Mouse (Mus musculus) hindbrain, embryonic 10.5 days (tissue): ENCODE data around the gene Serpina9. TPM values are rescaled to one million over a fixed set of nuclear protein-coding genes. Genes with fewer than 3 reads are reported as not detected.
"Not testable (repeated sequence)": the region's sequence is repeated elsewhere in the genome, so short reads cannot be mapped to it uniquely, and the experiment has no call there.

ENCODE experiments used
- DNase-seq: peaks from one replicate; pipeline ENCODE4 v3.0.0-alpha.2; 2017; ENCODE audit warnings: low spot score
- H3K27ac ChIP-seq: fragments of 300-500 bp; sonication (generic); 2 replicates; pipeline ENCODE4 v1.5.1; 2016; ENCODE audit warnings: mild to moderate bottlenecking, moderate library complexity
- H3K27me3 ChIP-seq: fragments of 300-500 bp; sonication (generic); 2 replicates; pipeline ENCODE4 v1.6.1; 2016; ENCODE audit warnings: mild to moderate bottlenecking; ENCODE audit not compliant: poor library complexity, insufficient read depth, severe bottlenecking
- H3K36me3 ChIP-seq: fragments of 300-500 bp; sonication (generic); 2 replicates; pipeline ENCODE4 v1.6.1; 2016; ENCODE audit warnings: mild to moderate bottlenecking, moderate library complexity
- H3K4me1 ChIP-seq: fragments of 300-500 bp; sonication (generic); replicated peaks from 2 replicates; pipeline ENCODE4 v1.6.1; 2016; ENCODE audit warnings: mild to moderate bottlenecking
- H3K4me3 ChIP-seq: fragments of 300-500 bp; sonication (generic); 2 replicates; pipeline ENCODE4 v1.5.1; 2016; ENCODE audit warnings: mild to moderate bottlenecking, moderate library complexity
- H3K9me3 ChIP-seq: fragments of 300-500 bp; sonication (generic); 2 replicates; pipeline ENCODE4 v1.6.1; 2016; ENCODE audit warnings: mild to moderate bottlenecking, moderate library complexity
- WGBS: fragments of 180-500 bp; shearing (Covaris S2); methylation state at CpG from one replicate; pipeline ENCODE4 v1.1.7; 2016; 5-methylcytosine and 5-hydroxymethylcytosine counted together
- polyA plus RNA-seq: library from polyadenylated mRNA; unstranded; fragments of >200 nt; fragmentation: Nextera tagmentation; extraction: Ambion mirVana; gene quantifications from 2 replicates; pipeline ENCODE4 v1.2.1, GENCODE M21; 2016

Gene Serpina9
- polyA plus RNA-seq, 1 experiment from 2014 or later, result not detected

GRCm38 (mm10) chr12:103956555-103956954 lies 57.0 kb downstream of the Serpina9 start:
- WGBS, result 91% methylated on average over 2 of the region's 2 CpGs
- DNase-seq, H3K4me1 ChIP-seq: not testable (repeated sequence)

GRCm38 (mm10) chr12:103952972-103953371 lies 60.6 kb downstream of the Serpina9 start:
- not testable (repeated sequence) for H3K4me1 ChIP-seq, H3K27me3 ChIP-seq, H3K27ac ChIP-seq, DNase-seq, H3K4me3 ChIP-seq, H3K36me3 ChIP-seq
- WGBS, result 70% methylated on average over 3 of the region's 3 CpGs
- H3K9me3 ChIP-seq, result peaks cover 17% of the 10 kb centered on the region

More at GRCm38 (mm10) chr12:103956555-103956954, 57.0 kb downstream of the Serpina9 start:
- H3K27ac ChIP-seq, H3K4me3 ChIP-seq, H3K36me3 ChIP-seq, H3K27me3 ChIP-seq: not testable (repeated sequence)
- peaks cover 13% of the 10 kb centered on the region; the same call in 1 of the 2 replicates for H3K9me3 ChIP-seq

- Histone ChIP-seq H3K4me3 (no peak overlapping the region), H3K9me3 (peaks cover 53% of the 10 kb centered on the region), H3K36me3 (no peaks in the 10 kb centered on the region), H3K4me1 (no peaks in the 10 kb centered on the region), H3K27ac (no peak overlapping the region), H3K27me3 (no peaks in the 10 kb centered on the region)
- DNase-seq, result no peak
- WGBS, result 87% methylated on average over 4 of the region's 4 CpGs
Observed at GRCm38 (mm10) chr12:103946243-103946642, 67.3 kb downstream of the Serpina9 start.

Other genes with a start within 250 kb of the Serpina9 start
- gene Serpina1d, start 240.2 kb downstream of the Serpina9 start, polyA plus RNA-seq, result not detected in 2 replicates
- gene Serpina1b, start 183.4 kb downstream of the Serpina9 start, polyA plus RNA-seq, result not detected in 2 replicates
- not detected in 2 replicates for gene Serpina1a, start 150.2 kb downstream of the Serpina9 start, polyA plus RNA-seq
- gene Serpina1c, start 108.9 kb downstream of the Serpina9 start, polyA plus RNA-seq, result not detected in 2 replicates
- not detected in 2 replicates for gene Serpina1e, start 54.8 kb downstream of the Serpina9 start, polyA plus RNA-seq
- not detected in 2 replicates for gene Serpina11, start 23.8 kb downstream of the Serpina9 start, polyA plus RNA-seq
- gene Serpina12, start 30.7 kb upstream of the Serpina9 start, polyA plus RNA-seq, result not detected in 2 replicates
- not detected in 2 replicates for gene Serpina5, start 87.4 kb upstream of the Serpina9 start, polyA plus RNA-seq
- not detected in 2 replicates for gene Serpina3a, start 99.0 kb upstream of the Serpina9 start, polyA plus RNA-seq
- not detected in 2 replicates for gene Serpina3b, start 114.2 kb upstream of the Serpina9 start, polyA plus RNA-seq
- gene Serpina3c, start 140.1 kb upstream of the Serpina9 start, polyA plus RNA-seq, result not detected in 2 replicates
- gene Serpina3f, start 200.8 kb upstream of the Serpina9 start, polyA plus RNA-seq, result 0.47 TPM in 1 of 2 replicates, not detected in the other
- gene Serpina3g, start 222.5 kb upstream of the Serpina9 start, polyA plus RNA-seq, result not detected in 2 replicates
- 0.34 TPM in 1 of 2 replicates, not detected in the other for gene Serpina3i, start 249.4 kb upstream of the Serpina9 start, polyA plus RNA-seq